Mouse (Mus musculus) kidney, postnatal 4 days (tissue): ENCODE data around the gene Plcl2.
"Not testable (repeated sequence)": the region's sequence is repeated elsewhere in the genome, so short reads cannot be mapped to it uniquely, and the experiment has no call there.

Experiments
- DNase-seq, 2 experiments: peaks; one replicate each; pipeline ENCODE4 v3.0.0; 2021; ENCODE audit warnings: mixed read lengths in 2 of 2

Gene Plcl2

DNA sequence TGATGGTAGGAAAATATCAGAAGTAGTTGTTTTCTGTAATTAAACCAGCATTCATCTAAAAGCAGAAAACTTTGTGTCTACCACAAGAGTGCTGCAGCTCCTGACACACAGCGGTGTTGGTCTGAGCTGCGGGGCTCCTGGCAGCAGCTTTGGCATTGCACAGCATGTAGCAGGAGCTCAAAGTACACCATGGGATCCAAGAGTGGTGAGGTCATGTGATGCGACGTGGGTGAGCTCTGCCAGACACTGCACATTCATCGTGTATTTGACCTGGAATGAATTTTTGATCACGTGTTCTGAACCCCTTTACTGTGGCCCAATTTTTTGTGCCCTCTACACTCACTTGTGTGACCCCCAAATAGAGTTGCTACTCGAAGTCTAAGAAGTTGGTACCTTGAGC is 6.1 kb upstream of the Plcl2 start:
- DNase-seq: no peak

- no peak for DNase-seq
These were observed 4.9 kb upstream of the Plcl2 start for GRCm38 (mm10) chr17:50504070-50504846.

DNA sequence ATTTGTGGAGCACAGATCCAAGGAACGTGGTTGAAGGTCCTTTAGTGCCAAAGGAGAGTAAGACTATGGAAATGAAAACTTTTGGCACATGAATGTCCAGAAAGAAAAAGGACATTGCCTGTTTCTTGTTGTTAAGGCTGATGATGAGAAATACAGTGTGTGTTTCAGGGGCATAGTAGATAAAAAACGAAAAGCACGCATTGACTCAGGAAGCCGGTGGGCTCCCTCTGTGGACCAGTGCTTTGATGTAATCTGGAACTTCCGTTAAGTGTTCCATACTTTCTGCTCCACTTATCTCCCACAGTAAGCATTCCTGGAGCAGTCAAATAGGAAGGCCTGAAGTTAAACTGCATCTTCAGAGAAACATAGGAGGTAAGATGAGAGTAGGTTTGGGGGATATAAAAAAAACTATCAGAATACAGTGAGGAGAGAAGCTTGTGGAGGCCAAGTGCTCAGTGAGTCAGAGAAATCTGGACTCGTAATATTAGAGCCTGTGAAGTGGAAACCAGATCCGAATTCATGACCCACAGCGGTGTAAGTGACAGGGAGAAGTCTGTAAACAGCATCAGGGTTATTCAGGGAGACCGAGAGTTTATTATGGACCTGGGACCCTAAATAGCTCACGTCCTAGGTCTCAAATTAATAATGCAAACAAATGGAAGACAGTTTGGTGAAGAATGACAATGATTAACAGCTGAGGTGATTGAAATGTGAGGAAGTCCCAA is 3.1 kb upstream of the Plcl2 start:
- no peak for DNase-seq

- no peak for DNase-seq
These were observed 2.3 kb upstream of the Plcl2 start for GRCm38 (mm10) chr17:50506861-50507321.

DNA sequence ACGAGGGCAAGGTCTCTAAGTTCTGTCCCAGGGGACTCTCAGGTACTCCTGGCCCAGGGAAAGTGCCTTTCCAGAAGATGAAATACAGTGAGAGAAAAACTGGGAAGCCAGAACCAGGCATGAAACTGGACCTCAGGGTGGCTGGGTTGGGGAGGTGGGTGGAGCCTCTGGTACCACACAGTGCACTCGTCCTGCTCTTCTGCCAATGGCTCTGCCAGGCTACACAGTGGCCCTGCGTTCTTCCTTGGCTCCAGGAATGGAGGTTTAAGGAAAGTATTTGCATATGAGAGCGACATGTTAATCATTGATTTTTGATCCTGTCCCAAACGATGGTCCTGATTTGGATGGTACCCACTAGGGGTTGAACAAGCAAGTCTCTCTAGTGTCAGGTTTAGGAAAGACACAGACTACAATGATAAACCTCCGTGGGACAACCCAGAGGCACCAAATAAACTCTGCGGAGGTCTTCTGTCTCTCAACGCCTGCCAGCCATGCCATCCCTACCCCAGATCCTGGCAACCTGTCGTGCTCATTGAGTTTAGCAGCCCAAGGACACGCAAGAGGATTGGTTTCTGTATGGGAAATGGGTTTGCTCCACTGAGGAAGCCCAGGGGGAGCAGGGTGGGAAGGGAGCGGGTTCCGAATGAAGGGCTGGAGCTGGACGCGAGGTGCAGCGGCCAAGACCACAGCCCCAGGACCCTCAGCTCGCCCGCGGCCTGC is 988 bp upstream of the Plcl2 start:
- DNase-seq: no peak

DNA sequence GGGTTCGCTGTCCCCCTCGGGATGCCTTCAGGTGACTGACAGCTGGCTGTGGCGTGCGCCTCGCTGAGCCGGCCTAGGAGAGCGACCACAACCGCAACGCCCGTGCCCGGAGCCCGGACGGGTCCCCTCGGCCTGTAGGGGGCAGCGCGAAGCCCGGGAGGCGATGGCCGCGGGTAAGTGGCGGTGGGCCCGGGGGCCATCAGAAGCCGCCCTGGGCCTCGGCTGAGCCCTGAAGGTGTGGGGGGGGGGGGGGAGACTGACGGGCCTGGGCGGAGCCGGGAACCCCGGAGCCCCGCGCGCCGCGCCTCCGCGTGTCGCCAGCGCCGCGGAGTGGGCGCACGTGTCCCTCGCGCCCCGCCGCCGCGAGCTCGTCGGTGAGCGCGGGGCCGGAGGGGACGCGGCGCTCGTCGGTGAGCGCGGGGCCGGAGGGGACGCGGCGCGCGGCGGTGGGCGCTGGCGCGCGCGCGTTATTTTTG is 390 bp upstream of the Plcl2 start:
- DNase-seq: peak; percentile 84 to 89

DNA sequence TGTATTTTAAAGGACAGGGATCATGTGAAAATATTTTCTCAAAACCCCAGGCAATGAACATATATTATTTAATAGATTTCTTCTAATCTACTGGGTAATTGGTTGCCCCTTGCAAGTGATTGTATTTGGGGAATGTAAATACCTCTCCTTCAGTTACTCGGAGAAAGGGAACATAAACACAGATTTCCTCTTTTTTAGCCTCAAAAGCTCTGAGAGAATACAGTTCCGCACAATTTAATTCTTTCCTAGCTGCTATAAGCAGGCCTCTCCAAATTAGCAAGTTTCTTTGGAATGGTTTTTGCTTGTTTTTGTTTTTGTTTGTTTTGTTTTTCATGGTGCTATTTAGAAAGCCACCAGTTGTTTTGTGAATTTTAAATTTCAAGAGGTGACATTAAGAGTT is 1.1 kb downstream of the Plcl2 start:
- no peak for DNase-seq

DNA sequence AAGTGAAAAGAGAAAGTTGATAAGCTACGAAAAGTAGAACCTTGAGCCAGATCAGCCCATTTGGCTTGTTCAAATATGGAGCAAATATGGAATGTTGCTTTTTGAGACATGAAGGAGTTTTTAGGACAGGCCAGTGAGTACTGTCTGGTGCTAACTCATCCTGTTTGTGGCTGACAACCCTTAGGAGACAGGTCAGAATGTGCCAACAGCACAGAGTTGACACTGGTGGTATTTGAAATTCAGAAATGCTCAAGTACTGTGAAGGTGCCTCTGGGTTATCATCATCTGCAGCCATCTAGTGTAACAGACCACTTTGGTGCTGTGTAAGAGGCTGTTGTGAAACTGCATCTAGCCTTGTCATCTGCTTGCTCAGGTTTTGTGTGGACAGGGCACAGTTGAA is 1.5 kb downstream of the Plcl2 start:
- DNase-seq: no peak

DNA sequence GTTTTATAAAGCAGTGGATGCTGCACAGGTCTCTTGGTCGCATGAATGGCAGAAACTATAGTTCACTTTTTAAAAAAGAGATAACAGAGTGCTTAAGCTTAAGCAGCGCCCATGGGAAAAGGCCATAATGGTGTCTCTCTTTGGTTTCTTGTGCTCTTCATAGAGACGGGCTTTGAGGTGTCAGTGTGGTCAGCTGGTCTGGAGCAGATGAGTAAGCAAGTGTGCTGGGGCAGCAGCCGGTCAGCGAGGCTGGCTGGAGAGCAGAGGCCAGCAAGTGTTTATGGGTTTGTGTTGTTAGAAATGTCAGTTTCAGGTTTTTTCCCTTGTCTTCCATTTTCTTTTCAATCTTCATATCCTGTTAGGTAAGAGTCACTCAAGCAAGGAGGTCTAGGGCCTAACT is 3.0 kb downstream of the Plcl2 start:
- no peak for DNase-seq

DNA sequence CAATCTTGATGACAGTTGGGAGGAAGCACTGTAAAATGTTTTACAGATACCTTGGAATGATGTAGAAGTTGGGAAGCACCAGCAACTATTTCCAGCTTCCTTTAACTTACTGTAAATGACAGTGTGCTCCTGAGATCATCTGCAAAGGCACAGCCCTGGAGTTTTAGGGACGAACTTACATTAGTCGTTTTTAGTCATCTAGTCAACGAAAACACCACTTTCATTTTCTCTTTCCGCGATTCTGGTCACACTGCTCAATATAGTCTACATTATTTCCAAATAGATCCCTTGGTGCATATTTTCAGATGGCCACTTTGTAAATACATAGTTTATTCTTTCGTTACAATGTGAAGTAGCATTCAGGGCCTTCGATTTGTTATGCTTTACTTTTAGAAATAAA is 3.6 kb downstream of the Plcl2 start:
- DNase-seq: no peak

DNA sequence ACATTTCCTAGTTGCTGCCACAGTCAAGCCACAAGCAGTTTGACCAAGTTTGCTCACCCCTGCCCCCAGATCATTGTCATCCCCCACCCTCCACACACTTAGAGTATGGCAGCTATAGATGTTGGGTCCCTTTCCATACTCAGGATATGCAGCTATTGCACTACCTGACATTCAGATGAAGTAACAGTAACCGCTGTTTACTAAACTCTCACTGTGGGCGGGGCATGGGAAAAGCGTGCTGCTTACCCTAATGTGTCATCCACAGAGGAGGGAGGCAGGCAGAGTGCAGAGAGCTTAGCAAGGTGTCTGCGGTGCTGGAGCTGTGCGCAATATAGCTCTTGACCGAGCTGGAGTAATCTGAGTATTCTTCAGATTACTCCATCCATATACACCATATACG is 4.2 kb downstream of the Plcl2 start:
- no peak for DNase-seq

DNA sequence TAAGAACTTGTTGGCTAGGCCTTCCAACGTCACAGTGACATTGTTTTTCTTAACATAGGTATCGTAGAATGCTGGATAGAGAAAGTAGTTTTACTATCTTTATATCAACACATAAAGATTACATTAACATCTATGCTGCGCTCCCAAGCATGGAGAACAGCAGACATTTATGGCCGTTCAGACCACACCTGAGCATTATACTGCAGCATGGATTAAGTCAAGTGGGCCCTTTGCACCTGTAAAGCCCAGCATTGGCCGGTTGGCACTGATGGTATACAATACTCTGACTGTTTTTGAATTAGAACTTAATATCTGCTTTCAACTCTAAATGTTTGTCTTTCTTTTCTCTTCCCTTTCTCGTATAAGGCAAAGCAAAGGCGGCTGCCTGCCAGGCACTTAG is 4.8 kb downstream of the Plcl2 start:
- DNase-seq: no peak

GRCm38 (mm10) chr17:50515926-50516325 is 6.7 kb downstream of the Plcl2 start:
- no peak for DNase-seq

DNA sequence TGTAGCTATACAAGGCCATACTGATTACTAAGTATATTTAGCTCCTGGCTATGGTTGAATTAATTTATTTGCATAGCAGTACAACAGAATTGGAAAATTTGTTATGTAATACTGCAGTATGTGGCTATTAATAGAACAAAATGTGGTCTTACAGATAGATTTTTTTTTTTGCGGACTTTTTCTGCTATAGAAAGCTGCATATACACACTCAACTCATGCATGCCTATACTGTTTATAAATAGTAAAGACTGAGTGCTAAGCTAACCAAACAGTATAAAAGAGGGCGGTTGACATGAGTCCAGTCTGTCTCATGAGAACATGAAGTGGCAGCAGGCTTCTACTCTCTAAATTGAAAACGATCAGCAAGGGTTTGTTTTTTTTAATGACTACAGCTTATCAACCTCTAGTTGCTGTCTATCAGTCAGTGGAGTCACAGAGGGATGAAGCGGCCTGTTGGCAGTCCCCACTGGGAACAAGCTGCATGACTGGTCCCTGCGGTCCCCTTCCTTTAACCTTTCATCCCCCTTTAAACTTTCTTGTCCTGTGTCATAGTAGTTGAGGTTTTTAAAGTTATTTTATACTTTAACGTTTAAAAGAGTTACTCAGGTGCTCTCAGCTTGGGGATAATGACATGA is 8.7 kb downstream of the Plcl2 start:
- DNase-seq: no peak

GRCm38 (mm10) chr17:50519588-50519987 is 10.4 kb downstream of the Plcl2 start:
- DNase-seq: no peak

DNA sequence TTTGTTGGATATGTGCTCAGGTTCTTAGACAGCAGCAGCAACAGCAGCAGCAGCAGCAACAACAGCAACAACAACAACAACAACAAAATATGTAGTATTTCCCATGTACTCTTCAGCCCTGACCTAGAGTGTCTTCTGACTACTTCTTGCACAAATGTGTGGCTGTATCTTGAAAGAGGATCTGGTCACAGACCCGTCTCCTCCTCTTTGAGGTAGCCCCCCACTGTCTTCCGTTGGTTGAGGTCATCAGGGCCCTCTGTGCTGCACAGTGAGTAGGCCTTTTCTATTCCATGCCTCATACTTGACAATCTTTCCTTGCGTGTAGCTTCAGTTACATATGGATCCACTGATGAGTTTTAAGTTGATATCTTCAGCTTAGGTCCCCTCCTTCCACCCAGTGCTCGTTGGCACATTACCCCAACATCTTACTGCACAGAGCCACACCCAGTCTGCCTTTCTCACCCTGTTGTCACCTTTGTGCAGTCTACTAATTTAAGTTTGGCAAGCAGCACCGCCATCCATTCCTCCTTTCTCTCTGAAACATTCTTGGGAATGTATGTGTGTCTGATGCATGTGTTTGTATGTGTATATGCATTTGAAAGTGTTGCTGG is 13.4 kb downstream of the Plcl2 start:
- DNase-seq: no peak

- DNase-seq: no peak
These were observed 15.8 kb downstream of the Plcl2 start for GRCm38 (mm10) chr17:50524970-50525369.

GRCm38 (mm10) chr17:50525821-50526220 is 16.6 kb downstream of the Plcl2 start:
- no peak for DNase-seq

DNA sequence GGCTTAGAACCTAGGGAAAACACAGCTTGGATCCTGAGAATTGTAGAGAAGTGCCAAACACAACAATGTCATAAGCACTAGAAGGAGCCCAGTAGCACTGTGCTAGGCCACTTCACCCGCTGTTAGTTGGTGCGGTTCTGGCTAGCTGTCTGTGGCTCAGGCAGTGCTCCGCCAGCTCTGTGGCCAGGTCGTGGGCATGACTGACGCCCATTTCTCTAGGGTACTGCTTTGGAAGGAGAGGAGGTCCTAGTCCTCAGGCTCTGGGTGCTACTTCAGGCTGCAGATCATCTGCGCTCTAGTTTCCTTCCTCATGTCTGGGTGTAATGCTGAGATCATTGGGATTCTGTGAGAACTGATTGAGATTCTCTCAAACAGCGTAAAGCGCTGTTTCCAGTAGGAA is 20.9 kb downstream of the Plcl2 start:
- no peak for DNase-seq

DNA sequence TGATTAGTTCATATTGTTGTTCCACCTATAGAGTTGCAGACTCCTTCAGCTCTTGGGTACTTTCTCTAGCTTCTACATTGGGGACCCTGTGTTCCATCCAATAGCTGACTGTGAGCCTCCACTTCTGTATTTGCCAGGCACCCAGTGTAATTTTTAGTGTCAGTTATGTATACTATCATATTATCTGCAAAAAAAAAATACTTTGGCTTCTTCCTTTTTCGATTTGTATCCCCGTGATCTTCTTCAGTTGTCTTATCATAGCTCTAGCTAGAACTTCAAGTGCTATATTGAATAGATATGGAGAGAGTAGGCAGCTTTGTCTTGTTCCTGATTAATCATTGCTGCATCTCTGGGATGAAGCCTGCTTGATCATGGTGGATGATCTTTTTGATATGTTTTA is 25.7 kb downstream of the Plcl2 start:
- DNase-seq: not testable (repeated sequence)

- DNase-seq: no peak
These were observed 27.4 kb downstream of the Plcl2 start for GRCm38 (mm10) chr17:50536409-50537194.

GRCm38 (mm10) chr17:50537786-50538185 is 28.6 kb downstream of the Plcl2 start:
- no peak for DNase-seq
